Mouse (Mus musculus): ENCODE results near the gene Grm3. TPM values are rescaled to one million over a fixed set of nuclear protein-coding genes. Genes with fewer than 3 reads are reported as not detected.

The Grm3 gene
- polyA plus RNA-seq, 1 experiment = not detected

DNA sequence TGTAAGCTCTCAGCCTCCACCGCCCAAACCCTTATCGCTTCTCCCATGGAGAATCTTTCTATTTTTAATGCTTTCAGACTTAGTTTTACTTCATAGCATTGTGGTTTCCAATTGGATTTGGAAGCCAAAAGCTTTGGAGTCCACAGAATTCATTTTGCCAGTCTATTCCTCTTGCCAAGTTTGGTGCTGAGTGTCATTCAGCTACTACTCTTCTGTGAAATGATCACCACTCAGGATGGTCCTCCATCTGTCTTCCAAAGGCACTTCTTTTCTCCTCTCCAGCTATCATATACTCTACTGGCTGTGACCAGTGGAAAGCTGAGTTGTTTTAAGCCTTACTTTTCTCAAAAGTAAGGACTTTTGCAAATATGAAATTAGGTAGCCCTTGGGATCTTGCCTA is 86.4 kb downstream of the Grm3 start:
- DNase-seq = no peak
- WGBS = 90% methylated on average over 2 of the region's 2 CpGs
- H3K4me1 ChIP-seq (ENCODE audit: control insufficient read depth, insufficient read depth, low read length) = no peaks in the 10 kb centered on the region
- H3K4me3 ChIP-seq (replicated peaks; ENCODE audit: extremely low read depth, low read depth, low read length) = no peak overlapping the region
- TF ChIP-seq POLR2A (IDR thresholded peaks at IDR 0.05; ENCODE audit: borderline replicate concordance, extremely low read depth, low read depth, low read length) = no peak
- TF ChIP-seq CTCF (IDR thresholded peaks at IDR 0.05; ENCODE audit: insufficient read depth, low read length) = no peak

DNA sequence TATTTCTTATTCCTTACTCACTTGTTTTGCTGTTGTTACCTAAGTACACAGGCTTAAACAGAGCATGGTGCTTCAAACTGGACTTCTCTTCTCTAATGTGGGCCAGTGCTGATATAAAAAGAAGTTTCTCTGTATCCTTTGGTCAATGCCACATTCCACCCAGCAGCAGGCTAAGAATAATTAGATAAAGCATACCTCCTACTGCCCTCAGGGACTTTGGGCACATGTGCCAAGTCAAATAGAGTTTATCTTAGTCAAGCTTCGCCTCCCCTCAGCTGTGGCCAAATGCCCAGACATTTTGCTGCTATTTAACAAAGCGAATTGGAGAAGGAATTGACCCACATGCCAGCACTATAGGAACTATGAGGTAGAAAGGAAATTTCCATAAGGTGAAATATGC is 97.8 kb downstream of the Grm3 start:
- 32% methylated on average over 2 of the region's 2 CpGs for WGBS
- no peak for DNase-seq
- no peaks in the 10 kb centered on the region for H3K4me1 ChIP-seq (ENCODE audit: control insufficient read depth, insufficient read depth, low read length)
- no peak overlapping the region for H3K4me3 ChIP-seq (replicated peaks; ENCODE audit: extremely low read depth, low read depth, low read length)
- no peak for TF ChIP-seq CTCF (IDR thresholded peaks at IDR 0.05; ENCODE audit: insufficient read depth, low read length)
- TF ChIP-seq POLR2A (IDR thresholded peaks at IDR 0.05; ENCODE audit: borderline replicate concordance, extremely low read depth, low read depth, low read length) = no peak

DNA sequence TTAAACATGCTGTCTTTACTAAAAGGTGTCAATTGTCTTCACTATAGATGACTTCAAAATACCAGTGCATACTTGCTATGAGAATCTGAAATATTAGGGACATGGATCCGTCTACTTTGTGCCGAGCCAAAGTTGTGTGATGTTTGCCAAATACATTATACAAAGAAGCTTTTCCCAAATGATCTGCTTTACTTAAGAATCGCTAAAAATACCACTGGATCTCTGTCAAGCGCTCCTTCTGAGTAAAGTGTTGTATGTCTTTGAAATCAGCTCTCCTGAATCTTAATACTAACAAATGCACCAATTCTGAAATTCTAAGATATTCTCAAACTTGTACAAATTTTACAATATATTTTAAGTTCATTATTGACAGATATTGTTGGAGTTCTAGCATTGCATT is 100.6 kb downstream of the Grm3 start:
- 73% methylated on average over 4 of the region's 4 CpGs for WGBS
- TF ChIP-seq POLR2A (IDR thresholded peaks at IDR 0.05; ENCODE audit: borderline replicate concordance, extremely low read depth, low read depth, low read length) (no peak), CTCF (IDR thresholded peaks at IDR 0.05; ENCODE audit: insufficient read depth, low read length) (no peak)

DNA sequence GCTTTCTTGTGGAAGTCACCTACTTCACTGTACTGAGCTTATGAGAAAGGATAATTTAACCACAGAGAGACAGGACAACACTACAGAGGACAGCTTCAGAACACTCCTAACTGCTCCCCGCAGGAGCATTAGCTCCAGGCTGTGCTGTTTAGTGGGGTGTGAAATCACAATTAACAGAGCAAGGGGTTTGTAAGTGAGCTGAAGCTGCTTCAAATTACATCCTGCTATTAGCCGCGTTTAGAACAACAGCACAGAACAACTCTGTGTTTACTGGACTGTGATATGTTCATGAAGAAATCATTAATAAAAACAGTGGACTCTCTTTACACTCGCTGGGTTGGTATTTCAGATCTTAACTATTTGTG is 101.9 kb downstream of the Grm3 start:
- no peak overlapping the region for H3K4me3 ChIP-seq (replicated peaks; ENCODE audit: extremely low read depth, low read depth, low read length)
- no peak for TF ChIP-seq POLR2A (IDR thresholded peaks at IDR 0.05; ENCODE audit: borderline replicate concordance, extremely low read depth, low read depth, low read length)
- no peak for TF ChIP-seq CTCF (IDR thresholded peaks at IDR 0.05; ENCODE audit: insufficient read depth, low read length)
- DNase-seq = no peak
- 28% methylated on average over 4 of the region's 4 CpGs for WGBS
- no peaks in the 10 kb centered on the region for H3K4me1 ChIP-seq (ENCODE audit: control insufficient read depth, insufficient read depth, low read length)

More for the DNA sequence above, 100.6 kb downstream of the Grm3 start:
- H3K4me3 ChIP-seq (replicated peaks; ENCODE audit: extremely low read depth, low read depth, low read length) = no peak overlapping the region
- no peaks in the 10 kb centered on the region for H3K4me1 ChIP-seq (ENCODE audit: control insufficient read depth, insufficient read depth, low read length)
- no peak for DNase-seq

DNA sequence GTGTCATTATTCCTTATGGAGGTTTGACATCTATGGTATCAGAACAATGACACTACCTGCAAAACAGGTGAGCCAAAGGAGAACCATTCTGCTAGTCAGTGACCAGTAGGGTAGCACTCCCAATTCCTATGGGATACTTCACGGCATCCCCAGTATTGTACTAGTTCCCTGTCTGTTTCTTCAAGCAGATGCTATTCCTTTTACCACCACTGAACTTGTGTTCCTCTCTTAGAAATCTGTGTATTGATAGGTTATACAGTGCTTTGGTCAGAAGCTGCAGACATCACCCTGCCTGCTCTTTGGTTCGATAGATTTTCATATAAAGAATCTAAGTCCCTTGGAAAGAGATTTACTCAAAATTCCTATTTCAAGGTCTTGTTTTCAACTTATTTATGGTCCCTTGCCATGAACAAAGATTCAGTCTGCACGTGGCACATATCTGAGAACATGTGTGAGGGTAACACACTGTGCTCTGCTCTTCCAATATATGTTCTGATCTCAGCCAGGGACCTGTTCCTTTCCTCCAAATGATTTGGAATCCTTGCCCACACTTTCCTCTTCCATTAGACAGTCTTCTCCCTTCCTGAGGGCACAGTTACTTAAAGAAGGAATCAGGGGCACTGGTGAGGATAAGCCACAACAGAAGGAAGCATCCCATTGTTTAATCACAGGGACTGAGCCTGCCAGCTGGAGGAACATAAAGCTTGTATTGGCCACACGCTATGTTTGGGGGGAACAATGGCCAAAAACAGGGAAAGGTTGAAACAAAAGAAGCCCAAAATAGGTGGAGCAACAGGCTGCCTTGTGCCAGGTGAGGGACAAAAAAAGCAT is 102.5 kb downstream of the Grm3 start:
- DNase-seq = no peak
- WGBS = 58% methylated on average over 4 of the region's 4 CpGs
- Histone ChIP-seq H3K4me3 (replicated peaks; ENCODE audit: extremely low read depth, low read depth, low read length) (no peak overlapping the region), H3K4me1 (ENCODE audit: control insufficient read depth, insufficient read depth, low read length) (no peaks in the 10 kb centered on the region)
- TF ChIP-seq CTCF (IDR thresholded peaks at IDR 0.05; ENCODE audit: insufficient read depth, low read length) = no peak
- TF ChIP-seq POLR2A (IDR thresholded peaks at IDR 0.05; ENCODE audit: borderline replicate concordance, extremely low read depth, low read depth, low read length) = no peak

- TF ChIP-seq CTCF (IDR thresholded peaks at IDR 0.05; ENCODE audit: insufficient read depth, low read length) (no peak), POLR2A (IDR thresholded peaks at IDR 0.05; ENCODE audit: borderline replicate concordance, extremely low read depth, low read depth, low read length) (no peak)
- Histone ChIP-seq H3K4me3 (replicated peaks; ENCODE audit: extremely low read depth, low read depth, low read length) (no peak overlapping the region), H3K4me1 (ENCODE audit: control insufficient read depth, insufficient read depth, low read length) (no peaks in the 10 kb centered on the region)
- no peak for DNase-seq
- WGBS = 89% methylated on average over 3 of the region's 3 CpGs
These were observed 103.4 kb downstream of the Grm3 start for GRCm38 (mm10) chr5:9621417-9622067.

GRCm38 (mm10) chr5:9579021-9579420 is 145.9 kb downstream of the Grm3 start:
- TF ChIP-seq POLR2A (IDR thresholded peaks at IDR 0.05; ENCODE audit: borderline replicate concordance, extremely low read depth, low read depth, low read length) (no peak), CTCF (IDR thresholded peaks at IDR 0.05; ENCODE audit: insufficient read depth, low read length) (no peak)
- no peak for DNase-seq
- H3K4me1 ChIP-seq (ENCODE audit: control insufficient read depth, insufficient read depth, low read length) = no peaks in the 10 kb centered on the region
- H3K4me3 ChIP-seq (replicated peaks; ENCODE audit: extremely low read depth, low read depth, low read length) = no peak overlapping the region
- 69% methylated on average over 2 of the region's 2 CpGs for WGBS

DNA sequence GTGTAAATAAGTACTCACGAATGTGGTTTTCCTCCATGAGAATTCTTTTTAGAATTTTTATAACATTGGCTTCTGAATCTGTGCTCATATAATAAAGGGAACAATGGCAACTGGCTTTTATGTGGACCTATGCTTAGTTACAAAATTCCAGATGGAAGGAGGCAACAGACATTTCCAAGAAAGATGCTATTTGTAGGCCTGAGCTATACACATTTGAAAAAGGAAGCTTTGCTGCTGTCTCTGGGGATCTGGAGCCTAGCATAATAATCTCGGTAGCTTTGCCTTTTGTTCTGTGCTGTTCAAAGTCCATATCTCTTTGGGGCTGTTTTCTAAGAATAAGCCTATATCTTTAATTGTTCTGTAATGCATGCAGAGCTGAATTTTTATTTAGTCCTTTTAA is 146.4 kb downstream of the Grm3 start:
- TF ChIP-seq CTCF (IDR thresholded peaks at IDR 0.05; ENCODE audit: insufficient read depth, low read length) = no peak
- TF ChIP-seq POLR2A (IDR thresholded peaks at IDR 0.05; ENCODE audit: borderline replicate concordance, extremely low read depth, low read depth, low read length) = no peak
- H3K4me3 ChIP-seq (replicated peaks; ENCODE audit: extremely low read depth, low read depth, low read length) = no peak overlapping the region
- WGBS = 73% methylated on average over 2 of the region's 2 CpGs
- no peak for DNase-seq
- H3K4me1 ChIP-seq (ENCODE audit: control insufficient read depth, insufficient read depth, low read length) = no peaks in the 10 kb centered on the region

- DNase-seq = no peak
- no peaks in the 10 kb centered on the region for H3K4me1 ChIP-seq (ENCODE audit: control insufficient read depth, insufficient read depth, low read length)
- TF ChIP-seq POLR2A (IDR thresholded peaks at IDR 0.05; ENCODE audit: borderline replicate concordance, extremely low read depth, low read depth, low read length) (no peak), CTCF (IDR thresholded peaks at IDR 0.05; ENCODE audit: insufficient read depth, low read length) (no peak)
- H3K4me3 ChIP-seq (replicated peaks; ENCODE audit: extremely low read depth, low read depth, low read length) = no peak overlapping the region
- WGBS = 80% methylated on average over 6 of the region's 6 CpGs
These were observed 154.0 kb downstream of the Grm3 start for GRCm38 (mm10) chr5:9570946-9571345.

DNA sequence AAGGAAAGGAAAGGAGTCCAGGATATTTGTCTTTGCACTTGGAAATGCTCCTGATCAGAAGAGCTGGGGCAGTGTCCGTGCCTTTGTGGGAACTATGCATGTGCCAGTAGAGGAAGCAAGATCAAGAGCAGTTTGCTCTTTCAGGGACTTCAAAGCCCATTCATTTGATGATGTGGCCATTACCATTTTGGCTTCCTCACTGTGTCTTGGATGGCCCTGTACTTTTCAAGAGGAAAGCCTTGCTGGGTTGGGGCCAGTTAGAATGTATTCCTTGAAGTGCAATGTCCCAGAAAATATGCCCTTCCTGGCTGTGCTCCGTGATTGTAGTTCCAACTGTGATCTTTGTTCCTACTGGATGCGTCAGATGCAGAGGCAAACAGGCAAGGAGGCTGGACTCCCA is 167.3 kb downstream of the Grm3 start:
- WGBS = 48% methylated on average over 3 of the region's 3 CpGs
- no peak for TF ChIP-seq CTCF (IDR thresholded peaks at IDR 0.05; ENCODE audit: insufficient read depth, low read length)
- no peak for TF ChIP-seq POLR2A (IDR thresholded peaks at IDR 0.05; ENCODE audit: borderline replicate concordance, extremely low read depth, low read depth, low read length)
- DNase-seq = no peak
- no peaks in the 10 kb centered on the region for H3K4me1 ChIP-seq (ENCODE audit: control insufficient read depth, insufficient read depth, low read length)
- no peak overlapping the region for H3K4me3 ChIP-seq (replicated peaks; ENCODE audit: extremely low read depth, low read depth, low read length)
